In genomic region chr3:30904658-30905057, GRCm38 (mm10) we compare ENCODE assay signal across 24 mouse cellular contexts. TPM values are rescaled to one million over a fixed set of nuclear protein-coding genes. Genes with fewer than 3 reads are reported as not detected.
A peak's percentile ranks its signal among the peaks of the same experiment; 100 is the strongest.
DNase-seq lines count a peak whose midpoint lies in the region; ATAC-seq lines count a peak whose summit lies in the region.
"Had no signal": no experiment of that assay in that cellular context is flagged by ENCODE, and none has a peak within 500 bp of the region (broad histone marks: within the 10 kb centered on the region; RNA-seq: fewer than 3 reads in every experiment).

No protein-coding gene starts in this region.

- H3K4me3 ChIP-seq in brown adipose tissue, adult 24 weeks (ENCODE audit: insufficient read depth, low read depth, low read length): no peak overlapping the region
- H3K4me3 ChIP-seq: embryonic facial prominence, embryonic 10.5 days; embryonic facial prominence, embryonic 12.5 days; erythroblast, embryonic 14.5 days; forebrain, embryonic 10.5 days; forebrain, embryonic 12.5 days had no signal

- H3K4me1 ChIP-seq in brown adipose tissue, adult 24 weeks (ENCODE audit: control insufficient read depth, insufficient read depth, insufficient read length, low read length): peaks cover 7% of the 10 kb centered on the region
- H3K4me1 ChIP-seq: embryonic facial prominence, embryonic 10.5 days; embryonic facial prominence, embryonic 12.5 days; forebrain, embryonic 10.5 days; forebrain, embryonic 12.5 days had no signal

- ATAC-seq in granulocyte monocyte progenitor cell, adult 5-6 weeks (replicated peaks; ENCODE audit: poor library complexity, severe bottlenecking): peak; percentile 54
- peak; percentile 54; the same call in 1 of the 2 replicates for ATAC-seq in megakaryocyte, adult 5-6 weeks (ENCODE audit: poor library complexity, severe bottlenecking)
- ATAC-seq in erythroblast, adult 5-6 weeks (replicated peaks; ENCODE audit: low FRiP score, poor library complexity, severe bottlenecking): no peak
- ATAC-seq: forebrain, embryonic 14.5 days; forebrain, embryonic 16.5 days had no signal

- H3K27ac ChIP-seq in brown adipose tissue, adult 24 weeks (replicated peaks; ENCODE audit: low read depth, low read length): peak overlapping the region; percentile 60; the same call in 1 of the 2 replicates
- H3K27ac ChIP-seq: embryonic facial prominence, embryonic 10.5 days; embryonic facial prominence, embryonic 12.5 days; forebrain, embryonic 10.5 days; forebrain, embryonic 12.5 days had no signal

- DNase-seq in A20 (ENCODE audit: low read depth, low spot score): peak; percentile 53
- DNase-seq in neural tube, embryonic 10.5 days (ENCODE audit: extremely low spot score, low spot score): no peak
- DNase-seq in right cerebral cortex, postnatal 25 days: no peak
- DNase-seq: adrenal gland, adult 2 months; adrenal gland, postnatal 10 days; adrenal gland, postnatal 25 days; cerebellum, adult 11 months; cerebellum, adult 18-20 months; cerebellum, adult 8-10 months; cerebellum, adult 9-11 months; cerebellum, postnatal 14 days; cerebellum, postnatal 36 days had no signal

RNA-seq across cellular contexts. Expression of gene Gpr160, which starts 48.9 kb away (rescaled TPM):
- 5.2 and 11.9 TPM in 2 replicates for polyA plus RNA-seq in brown adipose tissue, adult 24 weeks (2012; ENCODE audit: insufficient read depth, insufficient read length, missing spikeins)
- 62.9 and 64.4 TPM in 2 replicates for total RNA-seq in granulocyte monocyte progenitor cell, adult 5-6 weeks (2014; fragmentation: Nextera tagmentation)
- 50.5 and 70.7 TPM in 2 replicates for total RNA-seq in granulocyte monocyte progenitor cell, adult 5-6 weeks (2017)
- 93.1 and 109 TPM in 2 replicates for total RNA-seq in megakaryocyte, adult 5-6 weeks (2015)
- 59.0 and 73.8 TPM in 2 replicates for total RNA-seq in megakaryocyte, adult 5-6 weeks (2017)
- 16.5 and 35.3 TPM in 2 replicates for total RNA-seq in erythroblast, adult 5-6 weeks (2015; ENCODE audit: low replicate concordance)
- 7.8 and 10.7 TPM in 2 replicates for total RNA-seq in erythroblast, adult 5-6 weeks (2017; ENCODE audit: low replicate concordance)
- total RNA-seq: MEL had no signal
